Mouse (Mus musculus) mesoderm, embryonic 11.5 days (tissue): ENCODE results near the gene Trio.

ENCODE experiments used
- DNase-seq: peaks from one replicate; pipeline ENCODE4 v3.0.0-alpha.2; 2012; ENCODE audit warnings: low read depth, low spot score

Trio gene

DNA sequence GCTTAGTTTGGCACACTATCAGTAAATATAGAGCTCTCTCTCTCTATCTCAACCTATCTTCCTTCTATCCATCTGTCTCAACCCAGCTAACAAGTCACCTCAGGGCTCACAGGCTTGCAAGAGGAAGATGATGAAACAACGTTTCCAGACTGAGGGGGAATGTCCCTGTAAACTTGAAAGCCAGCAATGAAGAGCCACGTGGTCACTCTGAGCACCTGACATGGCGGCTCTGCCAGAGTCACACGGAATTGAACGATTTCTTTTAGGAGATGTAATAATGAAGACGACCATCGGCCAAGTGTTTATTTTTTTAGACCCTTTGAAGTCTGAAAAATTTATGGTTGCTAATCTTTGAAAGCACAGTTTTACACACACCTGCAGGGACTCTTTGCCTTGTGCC, 251.2 kb downstream of the Trio start:
- DNase-seq, result no peak

DNA sequence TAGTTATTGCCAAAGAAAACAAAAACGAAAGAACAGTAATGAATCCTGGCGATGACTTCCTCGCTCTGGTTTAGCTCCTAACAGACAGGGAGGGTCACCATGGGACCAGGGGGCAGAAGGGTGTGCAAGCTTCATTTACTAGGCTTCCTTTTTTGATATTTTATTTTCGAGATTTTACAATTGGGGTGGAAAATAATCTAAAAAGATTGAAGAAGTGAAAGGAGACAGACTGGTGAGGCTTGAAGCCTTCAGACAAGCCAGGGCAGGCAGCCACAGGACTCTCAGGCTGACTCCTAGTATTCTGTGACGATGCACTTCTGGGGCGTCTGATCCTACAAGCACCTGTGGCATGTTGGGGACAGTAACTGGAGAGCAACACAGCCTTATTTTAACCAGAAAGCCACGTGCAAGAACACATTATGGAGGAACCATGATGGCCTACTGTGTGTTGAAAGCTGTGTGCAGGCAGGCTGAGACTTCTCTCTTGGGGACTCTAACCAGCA, 253.5 kb downstream of the Trio start:
- no peak for DNase-seq

- no peak for DNase-seq
Observed at GRCm38 (mm10) chr15:27771581-27771980, 254.1 kb downstream of the Trio start.

DNA sequence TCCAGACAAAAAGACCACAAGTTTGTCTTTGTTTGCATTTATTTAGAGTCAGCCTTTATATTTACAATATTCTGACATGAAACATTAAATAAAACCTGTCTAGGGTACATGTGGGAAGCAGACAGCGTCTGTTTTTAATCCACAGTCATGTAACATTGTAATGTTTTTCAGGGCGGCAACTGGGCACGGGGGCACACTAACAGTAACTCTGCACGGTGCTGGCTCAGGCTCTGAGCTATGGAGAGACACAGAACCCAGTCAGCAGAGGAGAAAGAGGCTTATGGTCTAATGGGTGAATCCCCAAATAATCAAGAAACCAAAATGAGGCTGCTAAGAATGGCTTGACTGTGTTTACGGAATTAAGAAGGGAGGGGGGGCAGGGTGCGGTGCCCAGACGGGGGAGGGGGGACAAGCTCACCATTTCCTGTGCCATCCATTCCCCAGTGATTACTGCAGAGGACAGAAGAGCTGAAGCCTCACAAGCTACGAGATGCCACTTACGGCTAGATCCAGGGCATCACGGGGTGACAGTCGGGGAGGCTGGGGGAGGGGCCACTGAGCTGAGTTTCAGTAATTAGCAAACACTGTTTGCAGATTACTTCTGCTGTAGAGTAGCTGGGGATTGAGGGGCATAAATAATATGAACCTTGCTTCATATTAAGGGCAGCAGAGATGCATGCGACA, 255.0 kb downstream of the Trio start:
- no peak for DNase-seq

GRCm38 (mm10) chr15:27761416-27761815, 264.2 kb downstream of the Trio start:
- DNase-seq, result no peak

- DNase-seq, result no peak
Observed at GRCm38 (mm10) chr15:27760655-27761054, 265.0 kb downstream of the Trio start.

- DNase-seq, result no peak
Observed at GRCm38 (mm10) chr15:27759890-27760289, 265.8 kb downstream of the Trio start.

- DNase-seq, result no peak
Observed at GRCm38 (mm10) chr15:27758680-27759079, 267.0 kb downstream of the Trio start.

DNA sequence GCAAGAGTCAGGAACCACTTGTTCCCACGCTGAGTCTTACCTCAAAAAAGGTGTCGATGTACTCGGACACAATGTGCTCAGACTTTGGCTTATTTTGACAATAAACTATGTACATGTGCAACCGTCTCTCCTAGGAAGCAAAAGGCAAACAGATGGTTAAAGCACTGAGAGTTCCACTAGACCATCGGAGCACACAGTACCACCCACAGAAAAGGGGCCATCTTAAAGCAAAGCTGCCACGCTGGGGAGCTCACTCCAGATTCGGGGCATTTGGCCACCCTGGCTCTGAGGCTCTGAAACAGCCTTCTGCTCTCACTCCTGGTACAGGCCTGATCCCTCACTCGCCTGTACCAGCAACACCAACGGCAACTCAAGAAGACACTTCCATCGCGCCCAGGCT, 269.2 kb downstream of the Trio start:
- DNase-seq, result no peak

DNA sequence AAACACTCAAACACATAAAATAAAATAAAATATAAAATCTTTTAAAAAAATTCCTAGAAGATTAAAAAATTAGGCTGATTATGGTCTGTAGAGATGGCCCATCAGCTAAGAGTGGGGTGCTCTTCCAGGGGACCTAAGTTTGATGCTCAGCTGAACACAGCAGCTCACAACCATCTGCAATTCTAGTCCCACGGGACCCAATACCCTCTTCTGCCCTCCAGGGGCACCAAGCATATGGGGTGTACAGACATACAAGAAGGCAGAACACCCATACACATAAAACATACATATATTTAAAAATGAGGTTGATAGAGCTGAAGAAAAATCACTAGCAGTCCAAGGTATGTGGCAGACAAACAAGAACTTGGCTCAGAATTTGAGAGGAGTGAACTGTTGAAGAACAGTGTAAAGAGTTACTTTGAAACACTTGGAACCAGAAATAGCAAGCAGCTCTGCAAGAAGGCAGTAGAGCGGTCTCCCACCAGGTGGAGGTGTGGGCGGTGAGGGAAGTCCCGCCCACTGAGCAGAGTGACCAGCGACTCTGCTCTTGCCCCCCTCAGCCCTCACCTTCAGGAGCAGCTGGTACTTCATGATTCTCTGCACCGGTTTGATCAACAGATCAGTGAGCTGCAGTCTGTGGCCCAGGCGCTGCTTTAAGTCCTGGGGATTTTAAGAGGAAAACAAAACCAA, 270.9 kb downstream of the Trio start:
- no peak for DNase-seq

- no peak for DNase-seq
Observed at GRCm38 (mm10) chr15:27753923-27754322, 271.7 kb downstream of the Trio start.

DNA sequence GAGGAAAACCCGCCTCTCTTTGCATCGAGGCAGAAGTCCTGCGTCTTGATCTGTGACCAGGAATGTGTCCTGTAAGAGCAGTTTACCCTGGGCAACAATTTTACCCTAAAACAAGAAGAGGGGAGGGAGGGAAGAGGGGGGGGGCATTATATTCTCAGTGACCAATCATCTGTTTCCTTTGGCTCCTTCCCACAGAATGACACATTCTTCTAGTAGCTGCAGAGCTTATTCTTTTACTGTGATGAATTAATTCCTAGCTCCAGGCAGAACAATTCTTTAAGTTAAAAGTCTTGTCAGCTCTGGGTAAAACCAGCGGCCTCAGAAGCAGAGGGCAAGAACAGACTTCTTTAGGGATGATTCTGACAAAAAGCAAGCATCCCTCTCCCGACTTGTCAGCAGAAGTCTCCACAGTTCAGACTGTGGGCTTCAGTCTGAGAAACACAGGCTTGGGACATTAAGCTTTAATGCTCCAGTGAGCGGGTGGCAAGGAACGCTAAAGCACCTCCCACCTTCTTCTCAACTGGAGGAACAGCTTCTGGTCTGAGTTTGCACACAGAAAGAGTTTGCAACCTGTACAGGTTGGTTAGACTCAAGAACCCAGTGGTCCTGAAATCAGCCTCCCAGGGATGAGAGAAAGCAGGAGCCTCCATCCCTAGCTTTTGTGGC, 272.8 kb downstream of the Trio start:
- no peak for DNase-seq

DNA sequence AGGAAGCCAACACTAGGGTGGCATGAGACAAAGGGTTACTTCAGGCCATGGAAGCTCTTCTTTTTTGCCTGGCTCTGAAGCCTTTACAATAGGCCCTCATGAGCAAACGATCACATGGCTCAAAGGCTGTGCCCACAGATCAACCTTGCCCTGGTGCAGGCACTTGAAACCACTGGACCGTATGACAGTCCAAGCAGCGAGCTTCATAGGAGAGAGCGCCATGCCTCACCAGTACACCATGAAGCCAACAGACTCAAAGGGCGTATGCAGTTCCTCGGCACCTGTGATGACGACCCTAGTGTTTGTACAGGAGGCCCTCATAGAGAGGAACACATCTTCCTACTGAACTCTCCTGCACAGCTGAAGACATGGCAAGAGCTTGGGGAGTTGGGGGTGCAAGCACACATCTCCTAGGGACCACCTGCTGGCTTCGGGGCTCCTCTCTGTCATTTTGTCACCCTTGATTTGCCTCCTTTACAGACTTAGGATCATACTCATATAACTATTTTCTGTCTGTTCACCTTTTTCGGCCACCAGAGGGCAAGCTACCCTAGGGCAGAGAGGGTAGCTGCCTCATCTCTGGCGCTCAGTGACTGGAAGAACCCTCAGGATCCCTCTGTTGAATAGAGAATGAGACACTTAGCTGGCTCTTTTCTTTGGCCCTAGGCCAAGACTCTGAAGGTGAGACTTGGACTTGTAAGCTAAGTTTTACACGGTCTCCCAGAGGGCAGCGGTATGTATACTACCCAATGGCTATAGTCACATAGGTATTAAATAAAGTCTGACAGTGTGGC, 273.8 kb downstream of the Trio start:
- DNase-seq, result peak; percentile 55

DNA sequence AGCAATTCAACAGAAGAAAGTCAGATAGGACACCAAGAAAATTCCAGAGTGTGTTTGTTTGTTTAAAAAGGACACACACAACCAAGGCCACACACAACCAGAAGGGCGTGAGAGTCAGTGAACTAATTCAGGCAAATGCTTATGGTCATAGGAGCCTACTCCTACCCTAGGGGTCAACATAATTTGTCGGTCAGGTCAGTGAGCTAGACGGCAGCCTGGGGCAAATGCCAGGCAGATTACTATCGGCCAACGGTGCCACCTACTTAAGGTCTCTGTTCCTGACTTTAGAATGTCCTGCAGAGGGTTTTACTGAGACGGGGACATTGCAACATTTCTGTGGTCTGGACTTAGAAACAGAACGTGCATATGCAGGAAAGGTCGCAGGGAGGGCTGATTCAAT, 276.9 kb downstream of the Trio start:
- DNase-seq, result no peak

GRCm38 (mm10) chr15:27747512-27747911, 278.1 kb downstream of the Trio start:
- no peak for DNase-seq

DNA sequence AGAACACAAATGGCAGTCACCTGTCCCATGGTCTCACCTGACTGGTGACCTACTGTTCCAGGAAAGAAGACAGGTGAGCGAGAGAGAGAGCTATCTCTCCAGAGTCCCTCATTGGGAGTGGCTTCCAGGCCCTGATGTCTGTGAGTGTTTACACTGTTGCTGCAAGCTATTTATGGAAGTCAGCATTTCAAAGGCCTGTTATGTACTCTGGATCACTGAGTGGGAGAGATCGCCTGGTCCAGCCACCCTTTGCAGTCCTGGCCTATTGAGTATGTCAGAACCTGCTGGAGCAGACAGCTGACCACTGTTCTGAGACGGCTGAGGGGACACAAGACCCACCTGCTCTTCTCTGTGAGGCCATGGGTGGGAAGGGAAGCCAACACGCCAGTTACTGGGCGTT, 280.7 kb downstream of the Trio start:
- DNase-seq, result no peak

- no peak for DNase-seq
Observed at GRCm38 (mm10) chr15:27740080-27740479, 285.6 kb downstream of the Trio start.

DNA sequence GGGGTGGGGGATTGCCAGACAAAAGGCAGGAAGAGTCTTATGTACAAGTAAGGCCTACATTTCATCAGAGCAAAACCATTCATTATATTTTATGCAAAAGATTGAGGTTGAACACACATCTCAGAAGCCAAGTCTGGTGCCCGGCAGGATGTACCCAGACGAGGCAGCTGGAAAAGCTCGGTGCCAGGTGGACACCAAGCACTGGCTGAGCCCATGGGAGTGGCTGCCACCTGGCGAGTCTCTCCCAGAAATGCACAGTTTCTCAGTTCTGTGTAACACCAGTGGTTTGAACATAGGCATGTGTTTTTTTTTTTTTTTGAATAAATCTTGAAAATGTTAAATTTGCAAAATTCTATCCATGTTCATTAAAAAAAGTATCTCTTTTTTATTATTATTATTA, 293.8 kb downstream of the Trio start:
- no peak for DNase-seq

DNA sequence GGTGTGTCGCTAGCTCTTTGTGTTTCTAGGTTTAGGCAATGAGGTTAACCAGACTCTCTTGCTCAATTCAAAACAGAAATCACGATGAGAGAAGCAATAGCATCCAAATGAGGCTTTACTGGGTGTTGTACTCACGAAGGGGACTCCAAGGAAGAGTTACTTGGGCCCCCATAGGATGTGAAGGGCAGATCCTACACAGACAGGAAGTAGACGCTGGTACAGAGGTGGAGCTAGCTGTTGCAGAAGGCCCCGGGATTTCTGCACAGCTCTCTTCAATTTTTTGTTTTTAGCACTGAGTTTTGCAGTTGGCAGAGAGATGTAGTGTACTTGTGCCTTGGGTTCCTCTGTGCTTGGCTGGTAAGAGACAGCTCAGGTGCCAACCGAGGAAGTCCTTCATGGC, 299.4 kb downstream of the Trio start:
- DNase-seq, result no peak

DNA sequence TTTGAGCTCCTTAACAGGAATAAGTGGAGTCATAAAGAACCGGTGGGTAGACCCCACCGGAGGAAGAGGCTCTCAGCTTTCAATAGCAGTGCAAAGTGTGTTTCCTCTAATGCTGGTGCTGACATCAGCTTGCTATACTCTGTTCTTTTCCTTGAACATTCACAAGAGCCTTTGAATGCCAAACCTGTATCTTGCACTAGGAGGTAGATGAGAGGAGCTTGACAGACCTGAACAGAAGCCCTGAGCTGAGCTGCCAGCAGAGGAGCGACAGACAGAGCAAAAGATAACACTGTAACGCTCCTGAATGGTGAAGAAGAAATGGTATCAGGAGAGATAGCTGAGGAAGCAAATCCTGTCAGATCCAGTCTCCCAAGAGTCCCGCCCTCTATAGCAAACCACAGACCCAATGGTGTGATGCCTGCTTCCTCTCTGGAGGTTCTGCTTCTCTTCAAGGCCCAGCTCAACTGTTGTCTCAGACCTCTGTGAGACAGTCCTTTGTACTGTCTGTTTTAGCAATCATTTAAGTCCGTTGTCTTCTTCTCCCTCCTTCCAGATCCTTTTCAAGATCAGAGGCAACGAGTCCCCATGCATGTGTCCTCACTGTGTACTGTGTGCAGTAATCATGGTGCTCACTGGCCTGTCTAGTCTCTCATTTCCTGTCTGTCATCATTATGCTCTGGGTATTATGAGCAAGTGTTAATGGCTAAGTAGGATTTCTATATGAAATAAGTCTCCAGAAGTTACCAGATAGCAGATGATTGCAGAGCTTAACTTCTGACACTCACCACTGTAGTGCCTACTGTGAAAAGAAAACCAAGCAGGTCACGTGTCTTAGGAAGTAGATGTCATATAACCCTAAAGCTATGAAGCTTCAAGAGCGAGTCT, 300.6 kb downstream of the Trio start:
- DNase-seq, result no peak

- DNase-seq, result no peak
Observed at GRCm38 (mm10) chr15:27724298-27724697, 301.4 kb downstream of the Trio start.
